Mouse (Mus musculus): Measurements from ENCODE around the gene Dnajc28.

Dnajc28 gene

GRCm38 (mm10) chr16:91645420-91645819, 26.6 kb upstream of the Dnajc28 start:
- ChIA-PET POLR2A (interaction anchor here in 3 of 4 experiments (0.6 to 14.5 kb wide), 11 partner anchors 12 to 72 kb away, joined by 3 to 333 read pairs (median 10); partner anchors contain the start of gene Donson (in 1 of the 3)), CTCF (interaction anchor here in 2 of 4 experiments (0.6 to 0.9 kb wide), 3 partner anchors 31 to 335 kb away, joined by 4 to 15 read pairs (median 8); partner anchors contain the start of gene Donson (in 1 of the 2))

GRCm38 (mm10) chr16:91644901-91645300, 26.1 kb upstream of the Dnajc28 start:
- CTCF ChIA-PET: interaction anchor here in 3 of 4 experiments (0.6 to 0.9 kb wide), 4 partner anchors 31 to 1362 kb away, joined by 3 to 15 read pairs (median 6); partner anchors contain the start of gene Donson (in 1 of the 3)
- POLR2A ChIA-PET: interaction anchor here in 3 of 4 experiments (0.6 to 7.3 kb wide), 14 partner anchors 12 to 441 kb away, joined by 3 to 73 read pairs (median 4); partner anchors contain the start of gene Donson (in 1 of the 3)

GRCm38 (mm10) chr16:91640171-91640570, 21.3 kb upstream of the Dnajc28 start:
- ChIA-PET POLR2A (interaction anchor here in 3 of 4 experiments (0.5 to 7.3 kb wide), 15 partner anchors 8 to 48 kb away, joined by 3 to 73 read pairs (median 4); partner anchors contain the start of genes Donson (in 1 of the 3) and Son (in 1 of the 3)), CTCF (interaction anchor here in 2 of 4 experiments (0.6 to 1.2 kb wide), 2 partner anchors 9 to 20 kb away, joined by 3 read pairs; no protein-coding TSS in a partner anchor)

GRCm38 (mm10) chr16:91639636-91640035, 20.8 kb upstream of the Dnajc28 start:
- ChIA-PET CTCF (interaction anchor here in 1 of 4 experiments (0.6 kb wide), 1 partner anchor 418 kb away, joined by 3 read pairs; no protein-coding TSS in a partner anchor), POLR2A (interaction anchor here in 3 of 4 experiments (0.5 to 7.3 kb wide), 11 partner anchors 8 to 49 kb away, joined by 3 to 73 read pairs (median 4); partner anchors contain the start of genes Son (in 2 of the 3), Donson (in 1 of the 3) and Gart (in 1 of the 3))

- POLR2A ChIA-PET: interaction anchor here in 2 of 4 experiments (0.6 to 7.3 kb wide), 8 partner anchors 7 to 1420 kb away, joined by 3 to 73 read pairs (median 14); partner anchors contain the start of genes Gart (in 2 of the 2) and Son (in 2 of the 2)
- CTCF ChIA-PET: interaction anchor here in 1 of 4 experiments (0.6 kb wide), 1 partner anchor 418 kb away, joined by 3 read pairs; no protein-coding TSS in a partner anchor
Measured at GRCm38 (mm10) chr16:91639161-91639560, 20.3 kb upstream of the Dnajc28 start.

GRCm38 (mm10) chr16:91633641-91634040, 14.8 kb upstream of the Dnajc28 start:
- ChIA-PET POLR2A (interaction anchor here (0.9 to 10.4 kb wide), 12 partner anchors 8 to 297 kb away, joined by 3 to 121 read pairs (median 6); partner anchors contain the start of genes Gart (in 4 of the 4) and Son (in 3 of the 4)), CTCF (no interaction called here)

GRCm38 (mm10) chr16:91632940-91633339, 14.1 kb upstream of the Dnajc28 start:
- ChIA-PET CTCF (interaction anchor here in 1 of 4 experiments (0.6 to 0.7 kb wide), 2 partner anchors 120 to 269 kb away, joined by 3 read pairs; no protein-coding TSS in a partner anchor), POLR2A (interaction anchor here (0.6 to 10.4 kb wide), 16 partner anchors 9 to 491 kb away, joined by 3 to 121 read pairs (median 4); partner anchors contain the start of genes Gart (in 3 of the 4) and Son (in 3 of the 4))

- ChIA-PET CTCF (interaction anchor here in 1 of 4 experiments (0.6 to 0.7 kb wide), 2 partner anchors 119 to 268 kb away, joined by 3 read pairs; no protein-coding TSS in a partner anchor), POLR2A (interaction anchor here (0.6 to 10.4 kb wide), 19 partner anchors 9 to 492 kb away, joined by 3 to 121 read pairs (median 5); partner anchors contain the start of genes Gart (in 3 of the 4) and Son (in 3 of the 4))
Measured at GRCm38 (mm10) chr16:91632439-91632838, 13.6 kb upstream of the Dnajc28 start.

GRCm38 (mm10) chr16:91630584-91630983, 11.8 kb upstream of the Dnajc28 start:
- ChIA-PET CTCF (interaction anchor here in 2 of 4 experiments (0.5 to 1.7 kb wide), 3 partner anchors 10 to 125 kb away, joined by 3 to 4 read pairs (median 4); no protein-coding TSS in a partner anchor), POLR2A (interaction anchor here (0.5 to 10.4 kb wide), 38 partner anchors 9 to 601 kb away, joined by 3 to 121 read pairs (median 5); partner anchors contain the start of genes Gart (in 4 of the 4), Son (in 4 of the 4), Donson (in 3 of the 4) and Ifnar1 (in 2 of the 4))

- ChIA-PET CTCF (interaction anchor here in 2 of 4 experiments (0.7 to 1.7 kb wide), 2 partner anchors 48 to 124 kb away, joined by 3 read pairs; no protein-coding TSS in a partner anchor), POLR2A (interaction anchor here (0.6 to 10.4 kb wide), 31 partner anchors 9 to 438 kb away, joined by 3 to 121 read pairs (median 6); partner anchors contain the start of genes Gart (in 4 of the 4), Son (in 4 of the 4), Donson (in 3 of the 4) and Dnajc28 (in 1 of the 4))
Measured at GRCm38 (mm10) chr16:91629749-91630148, 10.9 kb upstream of the Dnajc28 start.

GRCm38 (mm10) chr16:91628673-91629072, 9.8 kb upstream of the Dnajc28 start:
- POLR2A ChIA-PET: interaction anchor here (0.6 to 10.4 kb wide), 13 partner anchors 8 to 76 kb away, joined by 3 to 121 read pairs (median 8); partner anchors contain the start of genes Son (in 4 of the 4) and Gart (in 3 of the 4)
- CTCF ChIA-PET: no interaction called here

- ChIA-PET CTCF (no interaction called here), POLR2A (interaction anchor here in 3 of 4 experiments (0.5 to 10.4 kb wide), 8 partner anchors 7 to 34 kb away, joined by 3 to 121 read pairs (median 20); partner anchors contain the start of genes Gart (in 3 of the 3) and Son (in 3 of the 3))
Measured at GRCm38 (mm10) chr16:91627831-91628230, 9.0 kb upstream of the Dnajc28 start.

- POLR2A ChIA-PET: interaction anchor here in 3 of 4 experiments (0.7 to 1.8 kb wide), 5 partner anchors 14 to 58 kb away, joined by 3 to 6 read pairs (median 3); partner anchors contain the start of genes Gart (in 2 of the 3) and Son (in 2 of the 3)
- CTCF ChIA-PET: no interaction called here
Measured at GRCm38 (mm10) chr16:91623074-91623473, 4.2 kb upstream of the Dnajc28 start.

- ChIA-PET CTCF (interaction anchor here (0.6 to 1.4 kb wide), 5 partner anchors 10 to 315 kb away, joined by 3 to 4 read pairs (median 4); no protein-coding TSS in a partner anchor), POLR2A (interaction anchor here (0.6 to 2.9 kb wide), 39 partner anchors 8 to 227 kb away, joined by 3 to 36 read pairs (median 5); partner anchors contain the start of genes Son (in 4 of the 4), Donson (in 3 of the 4), Gart (in 3 of the 4) and Tmem50b (in 2 of the 4))
Measured at GRCm38 (mm10) chr16:91620991-91621390, 2.2 kb upstream of the Dnajc28 start.

GRCm38 (mm10) chr16:91620185-91620584, 1.4 kb upstream of the Dnajc28 start:
- CTCF ChIA-PET: interaction anchor here in 3 of 4 experiments (0.6 to 1.4 kb wide), 3 partner anchors 11 to 699 kb away, joined by 4 read pairs; no protein-coding TSS in a partner anchor
- POLR2A ChIA-PET: interaction anchor here (0.6 to 2.9 kb wide), 26 partner anchors 8 to 226 kb away, joined by 3 to 36 read pairs (median 6); partner anchors contain the start of genes Gart (in 3 of the 4), Son (in 3 of the 4), Donson (in 2 of the 4) and Tmem50b (in 2 of the 4)

- CTCF ChIA-PET: no interaction called here
- POLR2A ChIA-PET: interaction anchor here in 1 of 4 experiments (0.8 to 1.2 kb wide), 3 partner anchors 10 to 119 kb away, joined by 3 to 6 read pairs (median 4); partner anchors contain the start of genes Gart and Son
Measured at GRCm38 (mm10) chr16:91614552-91614951, 4.3 kb downstream of the Dnajc28 start.

GRCm38 (mm10) chr16:91612525-91612924, 6.3 kb downstream of the Dnajc28 start:
- POLR2A ChIA-PET: interaction anchor here in 2 of 4 experiments (0.9 to 2.6 kb wide), 6 partner anchors 14 to 86 kb away, joined by 3 to 11 read pairs (median 6); partner anchors contain the start of genes Gart (in 1 of the 2), Son (in 1 of the 2) and Tmem50b (in 1 of the 2)
- CTCF ChIA-PET: no interaction called here

All from embryonic stem cell, embryonic (primary cell).